Mouse (Mus musculus): ENCODE data around the gene Tubd1. TPM values are rescaled to one million over a fixed set of nuclear protein-coding genes. Genes with fewer than 3 reads are reported as not detected.

The Tubd1 gene
- total and polyA plus RNA-seq, 2 experiments from 2014 or later, result 2.7 to 5.0 TPM

- ATAC-seq (ENCODE audit: low FRiP score), result no peak
- no peak overlapping the region for H3K9ac ChIP-seq (replicated peaks; ENCODE audit: low read length, poor library complexity, severe bottlenecking)
- WGBS, result 80% methylated on average over 2 of the region's 2 CpGs
These were observed 69.3 kb downstream of the Tubd1 start for GRCm38 (mm10) chr11:86614056-86614530.

GRCm38 (mm10) chr11:86614607-86615006 lies 69.8 kb downstream of the Tubd1 start:
- DNase-seq (ENCODE audit: low spot score) (no peak), ATAC-seq (ENCODE audit: low FRiP score) (no peak)
- H3K36me3 ChIP-seq (ENCODE audit: insufficient read depth, low read length), result peaks cover 6% of the 10 kb centered on the region; the same call in 1 of the 2 replicates
- H3K4me3 ChIP-seq (ENCODE audit: low read depth, low read length), result no peak overlapping the region
- no peak overlapping the region for H3K9ac ChIP-seq (replicated peaks; ENCODE audit: low read length, poor library complexity, severe bottlenecking)
- H3K9me3 ChIP-seq (ENCODE audit: low read length), result no peaks in the 10 kb centered on the region
- 77% methylated on average over 5 of the region's 5 CpGs for WGBS
- H3K27ac ChIP-seq (ENCODE audit: low read depth, low read length), result no peak overlapping the region
- H3K4me2 ChIP-seq (ENCODE audit: low read depth, low read length, poor library complexity, severe bottlenecking), result no peak overlapping the region
- no peak for TF ChIP-seq CTCF (IDR thresholded peaks at IDR 0.05)
- no peaks in the 10 kb centered on the region for H3K27me3 ChIP-seq (ENCODE audit: insufficient read depth, low read length)
- H3K4me1 ChIP-seq (ENCODE audit: insufficient read depth, low read length), result no peaks in the 10 kb centered on the region

More at GRCm38 (mm10) chr11:86614056-86614530, 69.3 kb downstream of the Tubd1 start:
- Histone ChIP-seq H3K4me1 (ENCODE audit: insufficient read depth, low read length) (no peaks in the 10 kb centered on the region), H3K36me3 (ENCODE audit: insufficient read depth, low read length) (peaks cover 6% of the 10 kb centered on the region; the same call in 1 of the 2 replicates), H3K9me3 (ENCODE audit: low read length) (no peaks in the 10 kb centered on the region), H3K4me2 (ENCODE audit: low read depth, low read length, poor library complexity, severe bottlenecking) (no peak overlapping the region), H3K4me3 (ENCODE audit: low read depth, low read length) (no peak overlapping the region), H3K27ac (ENCODE audit: low read depth, low read length) (no peak overlapping the region), H3K27me3 (ENCODE audit: insufficient read depth, low read length) (no peaks in the 10 kb centered on the region)
- DNase-seq (ENCODE audit: low spot score), result no peak
- TF ChIP-seq CTCF (IDR thresholded peaks at IDR 0.05), result no peak

MicroRNA genes within 50 kb of the gene (microRNA counts, 519-probe panel; counts per million panel counts)
- 4,860 counts per million, percentile 89 among the panel's probes with 10 or more counts for microRNA mmu-miR-21

Small RNA genes within 50 kb of the gene (microRNA-seq; reads per million reads assigned to microRNA genes)
- gene Mir21a (ENCODE audit: borderline number of aligned reads), result 5,997 reads per million, percentile 90 among the genes with 10 or more reads in this experiment

Other genes starting within 250 kb of the Tubd1 start
- gene Med13, start 187.4 kb upstream of the Tubd1 start, total RNA-seq (2014; rRNA removed), result 52.9 and 56.5 TPM in 2 replicates
- 4.2 and 5.1 TPM in 2 replicates for gene Med13, start 187.4 kb upstream of the Tubd1 start, polyA plus RNA-seq (2015; fragmentation: Nextera tagmentation; extraction: Ambion mirVana)
- 6.2 and 9.3 TPM in 2 replicates for gene Rnft1, start 60.3 kb upstream of the Tubd1 start, total RNA-seq (2014; rRNA removed)
- gene Rnft1, start 60.3 kb upstream of the Tubd1 start, polyA plus RNA-seq (2015; fragmentation: Nextera tagmentation; extraction: Ambion mirVana), result 9.7 and 11.6 TPM in 2 replicates
- 35.6 and 47.9 TPM in 2 replicates for gene Rps6kb1, start 186 bp upstream of the Tubd1 start, total RNA-seq (2014; rRNA removed)
- 53.7 and 59.6 TPM in 2 replicates for gene Rps6kb1, start 186 bp upstream of the Tubd1 start, polyA plus RNA-seq (2015; fragmentation: Nextera tagmentation; extraction: Ambion mirVana)
- gene Vmp1, start 138.8 kb downstream of the Tubd1 start, total RNA-seq (2014; rRNA removed), result 45.3 and 73.0 TPM in 2 replicates
- gene Vmp1, start 138.8 kb downstream of the Tubd1 start, polyA plus RNA-seq (2015; fragmentation: Nextera tagmentation; extraction: Ambion mirVana), result 136 TPM in 2 replicates
- gene Ptrh2, start 139.0 kb downstream of the Tubd1 start, total RNA-seq (2014; rRNA removed), result 14.8 and 15.8 TPM in 2 replicates
- 22.5 and 22.8 TPM in 2 replicates for gene Ptrh2, start 139.0 kb downstream of the Tubd1 start, polyA plus RNA-seq (2015; fragmentation: Nextera tagmentation; extraction: Ambion mirVana)
- 440 and 500 TPM in 2 replicates for gene Cltc, start 212.6 kb downstream of the Tubd1 start, total RNA-seq (2014; rRNA removed)
- 136 and 140 TPM in 2 replicates for gene Cltc, start 212.6 kb downstream of the Tubd1 start, polyA plus RNA-seq (2015; fragmentation: Nextera tagmentation; extraction: Ambion mirVana)

All from midbrain, postnatal 0 days (tissue).